Mouse (Mus musculus): Measurements from ENCODE around the gene Sult2b1. TPM values are rescaled to one million over a fixed set of nuclear protein-coding genes. Genes with fewer than 3 reads are reported as not detected.

The Sult2b1 gene
- polyA plus RNA-seq, 1 experiment from 2014 or later: 1.5 TPM

GRCm38 (mm10) chr7:45797661-45798510 is 13.4 kb upstream of the Sult2b1 start:
- peaks cover 82% of the 10 kb centered on the region for H3K27me3 ChIP-seq (ENCODE audit: low read depth, poor library complexity, severe bottlenecking)
- peak overlapping the region; percentile 57 for H3K4me3 ChIP-seq
- H3K27ac ChIP-seq (replicated peaks): peak overlapping the region; percentile 68
- 1% methylated on average over 60 of the region's 60 CpGs for WGBS
- peaks cover 53% of the 10 kb centered on the region for H3K36me3 ChIP-seq
- no peaks in the 10 kb centered on the region for H3K9me3 ChIP-seq (replicated peaks)
- peaks cover 37% of the 10 kb centered on the region for H3K4me1 ChIP-seq
- no peak for DNase-seq (ENCODE audit: low spot score)

GRCm38 (mm10) chr7:45796950-45797349 is 12.5 kb upstream of the Sult2b1 start:
- DNase-seq (ENCODE audit: low spot score): no peak
- 39% methylated on average over 6 of the region's 6 CpGs for WGBS
- Histone ChIP-seq H3K27ac (replicated peaks) (no peak overlapping the region), H3K4me1 (peaks cover 37% of the 10 kb centered on the region), H3K9me3 (replicated peaks) (no peaks in the 10 kb centered on the region), H3K36me3 (peaks cover 53% of the 10 kb centered on the region), H3K4me3 (peak overlapping the region; percentile 57; the same call in 1 of the 2 replicates), H3K27me3 (ENCODE audit: low read depth, poor library complexity, severe bottlenecking) (peaks cover 90% of the 10 kb centered on the region)

DNA sequence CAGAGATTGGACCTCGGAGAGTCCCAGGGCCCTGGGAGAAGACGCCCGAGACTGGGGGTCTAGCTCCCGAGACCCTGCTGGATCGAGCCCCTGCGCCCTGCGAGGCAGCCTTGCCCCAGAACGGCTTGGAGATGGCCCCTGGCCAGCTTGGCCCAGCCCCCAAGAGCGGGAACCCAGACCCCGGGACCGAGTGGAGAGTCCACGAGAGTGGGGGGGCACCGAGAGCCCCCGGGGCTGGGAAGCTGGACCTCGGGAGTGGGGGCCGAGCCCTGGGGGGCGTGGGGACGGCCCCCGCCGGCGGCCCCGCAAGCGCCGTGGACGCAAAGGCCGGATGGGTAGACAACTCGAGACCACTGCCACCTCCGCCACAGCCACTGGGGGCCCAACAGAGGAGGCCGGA is 10.5 kb upstream of the Sult2b1 start:
- H3K4me3 ChIP-seq: no peak overlapping the region
- DNase-seq (ENCODE audit: low spot score): no peak
- H3K9me3 ChIP-seq (replicated peaks): no peaks in the 10 kb centered on the region; the same call in 1 of the 2 replicates
- no peak overlapping the region for H3K27ac ChIP-seq (replicated peaks)
- peaks cover 68% of the 10 kb centered on the region for H3K36me3 ChIP-seq
- peaks cover 24% of the 10 kb centered on the region for H3K4me1 ChIP-seq
- 94% methylated on average over 29 of the region's 29 CpGs for WGBS
- H3K27me3 ChIP-seq (ENCODE audit: low read depth, poor library complexity, severe bottlenecking): peaks cover 78% of the 10 kb centered on the region

GRCm38 (mm10) chr7:45793969-45794585 is 9.6 kb upstream of the Sult2b1 start:
- WGBS: 85% methylated on average over 44 of the region's 44 CpGs
- H3K27ac ChIP-seq (replicated peaks): peak overlapping the region; percentile 28; the same call in 1 of the 2 replicates
- DNase-seq (ENCODE audit: low spot score): no peak
- no peaks in the 10 kb centered on the region; the same call in 1 of the 2 replicates for H3K9me3 ChIP-seq (replicated peaks)
- H3K4me3 ChIP-seq: no peak overlapping the region
- H3K27me3 ChIP-seq (ENCODE audit: low read depth, poor library complexity, severe bottlenecking): peaks cover 69% of the 10 kb centered on the region
- H3K4me1 ChIP-seq: peaks cover 22% of the 10 kb centered on the region
- H3K36me3 ChIP-seq: peaks cover 77% of the 10 kb centered on the region

- peaks cover 61% of the 10 kb centered on the region for H3K27me3 ChIP-seq (ENCODE audit: low read depth, poor library complexity, severe bottlenecking)
- 81% methylated on average over 24 of the region's 24 CpGs for WGBS
- H3K4me3 ChIP-seq: 0 out of 2 replicates have a peak overlapping the region, but pooled peaks have one; percentile 9
- no peaks in the 10 kb centered on the region; the same call in 1 of the 2 replicates for H3K9me3 ChIP-seq (replicated peaks)
- no peak overlapping the region for H3K27ac ChIP-seq (replicated peaks)
- peaks cover 86% of the 10 kb centered on the region for H3K36me3 ChIP-seq
- H3K4me1 ChIP-seq: peaks cover 15% of the 10 kb centered on the region
- DNase-seq (ENCODE audit: low spot score): no peak
These were observed 8.8 kb upstream of the Sult2b1 start for GRCm38 (mm10) chr7:45793240-45793639.

GRCm38 (mm10) chr7:45791756-45792490 is 7.5 kb upstream of the Sult2b1 start:
- Histone ChIP-seq H3K9me3 (replicated peaks) (no peaks in the 10 kb centered on the region; the same call in 1 of the 2 replicates), H3K36me3 (peaks cover 98% of the 10 kb centered on the region), H3K4me1 (peaks cover 10% of the 10 kb centered on the region), H3K4me3 (no peak overlapping the region), H3K27ac (replicated peaks) (no peak overlapping the region), H3K27me3 (ENCODE audit: low read depth, poor library complexity, severe bottlenecking) (peaks cover 50% of the 10 kb centered on the region)
- no peak for DNase-seq (ENCODE audit: low spot score)
- WGBS: 78% methylated on average over 17 of the region's 17 CpGs

DNA sequence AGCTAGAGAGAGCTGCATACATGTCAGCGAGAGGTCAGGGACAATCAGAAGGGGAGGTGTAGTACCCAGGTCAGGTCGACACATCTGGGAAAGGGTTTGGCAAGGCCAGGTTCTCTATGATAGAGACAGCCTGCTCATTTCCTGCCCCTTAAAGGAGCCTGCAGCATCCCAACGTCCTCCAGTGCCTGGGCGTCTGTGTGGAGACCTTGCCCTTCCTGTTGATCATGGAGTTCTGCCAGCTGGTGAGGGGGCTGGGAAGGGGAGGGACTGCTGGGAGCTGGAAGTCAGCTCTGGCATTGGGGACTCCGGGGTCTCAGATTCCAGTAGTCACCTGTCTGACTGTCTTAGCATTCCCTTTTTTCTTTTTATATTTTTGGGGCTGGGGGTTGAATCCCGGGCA is 6.3 kb upstream of the Sult2b1 start:
- 85% methylated on average over 6 of the region's 6 CpGs for WGBS
- H3K36me3 ChIP-seq: peaks cover 91% of the 10 kb centered on the region

GRCm38 (mm10) chr7:45787642-45788041 is 3.2 kb upstream of the Sult2b1 start:
- Histone ChIP-seq H3K4me3 (peak overlapping the region; percentile 95), H3K9me3 (replicated peaks) (no peaks in the 10 kb centered on the region; the same call in 1 of the 2 replicates), H3K27ac (replicated peaks) (0 out of 2 replicates have a peak overlapping the region, but pooled peaks have one; percentile 94), H3K36me3 (peaks cover 60% of the 10 kb centered on the region), H3K4me1 (peaks cover 46% of the 10 kb centered on the region), H3K27me3 (ENCODE audit: low read depth, poor library complexity, severe bottlenecking) (peaks cover 18% of the 10 kb centered on the region)
- DNase-seq (ENCODE audit: low spot score): no peak
- WGBS: 86% methylated on average over 22 of the region's 22 CpGs

More for the DNA sequence above, 6.3 kb upstream of the Sult2b1 start:
- peaks cover 21% of the 10 kb centered on the region for H3K4me1 ChIP-seq
- H3K27ac ChIP-seq (replicated peaks): no peak overlapping the region
- DNase-seq (ENCODE audit: low spot score): no peak
- H3K4me3 ChIP-seq: no peak overlapping the region
- H3K9me3 ChIP-seq (replicated peaks): no peaks in the 10 kb centered on the region; the same call in 1 of the 2 replicates
- H3K27me3 ChIP-seq (ENCODE audit: low read depth, poor library complexity, severe bottlenecking): peaks cover 38% of the 10 kb centered on the region

DNA sequence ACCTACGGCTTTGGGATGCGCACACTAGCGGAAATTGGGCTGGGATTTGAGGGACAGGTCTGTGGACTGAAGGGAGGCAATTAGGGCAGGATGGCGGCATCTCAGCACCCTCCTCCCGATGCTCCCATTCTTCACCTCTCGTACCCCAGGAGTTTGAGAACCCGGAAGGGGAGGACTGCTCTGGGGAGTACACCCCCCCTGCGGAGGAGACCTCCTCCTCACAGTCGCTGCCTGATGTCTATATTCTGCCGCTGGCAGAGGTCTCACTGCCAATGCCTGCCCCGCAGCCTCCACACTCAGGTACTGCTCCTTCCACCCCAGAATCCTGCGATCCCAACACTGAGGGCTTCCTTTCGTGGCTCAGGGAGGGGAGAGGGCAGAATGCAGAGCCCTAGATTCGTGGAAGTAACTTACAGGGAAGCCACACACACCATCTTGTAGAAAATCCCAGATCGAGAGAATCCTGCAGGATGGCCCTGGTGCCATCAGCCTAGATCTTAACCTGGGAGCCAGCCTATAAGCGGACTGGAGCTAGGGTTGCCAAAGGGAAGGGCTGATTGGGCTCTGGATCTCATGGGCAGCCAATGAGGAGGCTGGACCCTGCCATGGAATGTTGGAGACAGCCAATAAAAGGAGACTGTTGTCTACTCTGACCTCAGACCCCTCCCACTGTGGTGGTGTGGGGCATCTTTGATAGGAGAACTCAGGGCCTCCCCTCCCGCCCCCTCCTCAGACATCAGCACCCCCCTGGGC is 2.4 kb upstream of the Sult2b1 start:
- peaks cover 46% of the 10 kb centered on the region for H3K4me1 ChIP-seq
- DNase-seq (ENCODE audit: low spot score): peak; percentile 59
- H3K27me3 ChIP-seq (ENCODE audit: low read depth, poor library complexity, severe bottlenecking): peaks cover 21% of the 10 kb centered on the region
- H3K27ac ChIP-seq (replicated peaks): peak overlapping the region; percentile 94
- H3K4me3 ChIP-seq: peak overlapping the region; percentile 95
- peaks cover 52% of the 10 kb centered on the region for H3K36me3 ChIP-seq
- no peaks in the 10 kb centered on the region; the same call in 1 of the 2 replicates for H3K9me3 ChIP-seq (replicated peaks)
- 12% methylated on average over 17 of the region's 17 CpGs for WGBS

DNA sequence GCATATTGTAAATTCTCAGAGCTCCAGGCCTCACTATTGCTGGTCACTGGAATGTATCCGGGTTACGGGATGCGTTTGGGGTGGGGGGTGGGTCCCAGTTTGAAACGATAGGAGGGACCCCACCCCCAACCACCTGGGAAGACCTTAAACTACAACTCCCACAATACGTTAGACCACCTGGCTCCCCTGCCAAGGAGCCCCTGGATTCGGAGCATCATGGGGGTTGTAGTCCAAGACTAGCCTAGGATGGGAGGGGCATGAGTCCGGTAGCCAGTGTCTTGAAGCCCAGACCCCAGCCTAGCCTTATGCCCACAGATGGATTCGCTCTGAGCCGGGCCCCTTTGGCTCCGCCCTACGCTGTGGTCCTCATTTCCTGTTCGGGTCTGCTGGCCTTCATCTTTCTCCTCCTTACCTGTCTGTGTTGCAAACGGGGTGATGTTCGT is 1.7 kb upstream of the Sult2b1 start:
- Histone ChIP-seq H3K36me3 (peaks cover 45% of the 10 kb centered on the region), H3K4me3 (peak overlapping the region; percentile 95), H3K9me3 (replicated peaks) (no peaks in the 10 kb centered on the region; the same call in 1 of the 2 replicates), H3K27ac (replicated peaks) (peak overlapping the region; percentile 94), H3K4me1 (peaks cover 46% of the 10 kb centered on the region), H3K27me3 (ENCODE audit: low read depth, poor library complexity, severe bottlenecking) (peaks cover 21% of the 10 kb centered on the region)
- peak; percentile 76 for DNase-seq (ENCODE audit: low spot score)
- under 1% methylated on average over 14 of the region's 14 CpGs for WGBS

- DNase-seq (ENCODE audit: low spot score): no peak
- peaks cover 46% of the 10 kb centered on the region for H3K4me1 ChIP-seq
- WGBS: under 1% methylated on average over 38 of the region's 42 CpGs
- H3K27me3 ChIP-seq (ENCODE audit: low read depth, poor library complexity, severe bottlenecking): peaks cover 21% of the 10 kb centered on the region
- H3K9me3 ChIP-seq (replicated peaks): no peaks in the 10 kb centered on the region; the same call in 1 of the 2 replicates
- peaks cover 39% of the 10 kb centered on the region for H3K36me3 ChIP-seq
- peak overlapping the region; percentile 94 for H3K27ac ChIP-seq (replicated peaks)
- peak overlapping the region; percentile 95 for H3K4me3 ChIP-seq
These were observed 1.1 kb upstream of the Sult2b1 start for GRCm38 (mm10) chr7:45785388-45786135.

Measured in midbrain, embryonic 10.5 days (tissue).